Mouse (Mus musculus): Measurements from ENCODE around the gene Fbxl4. TPM values are rescaled to one million over a fixed set of nuclear protein-coding genes. Genes with fewer than 3 reads are reported as not detected.

Fbxl4 gene
- polyA plus RNA-seq, 1 experiment from 2014 or later = 10.9 TPM

DNA sequence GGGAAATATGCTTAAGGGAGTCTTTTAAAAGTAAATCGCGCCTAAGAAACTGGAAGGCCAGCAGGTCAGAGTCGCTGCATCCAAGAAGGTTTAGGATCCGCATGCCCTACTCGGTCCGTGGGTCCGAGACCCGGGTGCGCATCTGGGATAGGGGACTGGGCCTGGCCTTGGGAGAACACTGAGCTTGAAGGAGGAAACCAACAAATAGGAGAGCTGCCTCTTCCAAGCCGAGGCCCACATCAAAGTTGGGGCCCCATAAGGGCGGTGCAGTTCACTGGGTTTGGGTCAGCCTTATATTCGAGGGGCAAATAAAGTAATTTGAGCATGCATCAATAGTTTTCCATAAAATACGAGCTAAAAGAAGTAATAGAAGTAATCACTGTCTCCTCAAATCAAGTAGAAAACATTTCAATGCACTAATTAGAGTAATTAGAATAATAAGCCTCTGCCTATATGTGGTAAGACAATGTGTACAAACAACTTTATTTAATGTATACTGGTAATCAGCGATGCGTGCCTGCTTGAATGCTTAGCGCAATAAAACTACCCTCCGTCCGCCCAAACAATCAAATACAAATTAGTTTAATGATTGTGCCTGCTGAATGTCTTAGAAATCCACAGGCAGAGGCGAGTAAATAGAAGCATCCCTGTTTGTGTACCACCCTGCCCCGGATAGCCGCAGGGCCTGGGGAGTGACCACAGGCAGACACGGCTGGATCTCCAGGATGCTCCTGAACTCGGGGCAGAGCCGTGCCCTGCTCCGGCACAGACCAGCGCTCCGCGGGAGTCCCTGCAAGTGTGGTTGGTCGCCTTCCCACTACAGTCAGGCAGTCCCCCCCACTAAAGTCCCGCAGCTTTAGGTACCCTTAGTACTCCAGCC, 121.4 kb downstream of the Fbxl4 start:
- Histone ChIP-seq H3K4me2 (replicated peaks) (peak overlapping the region; percentile 72), H3K9ac (peak overlapping the region; percentile 63), H3K4me3 (peak overlapping the region; percentile 33), H3K36me3 (no peaks in the 10 kb centered on the region), H3K27me3 (replicated peaks) (no peaks in the 10 kb centered on the region), H3K4me1 (peaks cover 27% of the 10 kb centered on the region), H3K27ac (peak overlapping the region; percentile 57), H3K9me3 (no peaks in the 10 kb centered on the region)
- WGBS = 1% methylated on average over 30 of the region's 30 CpGs
- ATAC-seq (ENCODE audit: low FRiP score, low read depth) = peak; percentile 52

DNA sequence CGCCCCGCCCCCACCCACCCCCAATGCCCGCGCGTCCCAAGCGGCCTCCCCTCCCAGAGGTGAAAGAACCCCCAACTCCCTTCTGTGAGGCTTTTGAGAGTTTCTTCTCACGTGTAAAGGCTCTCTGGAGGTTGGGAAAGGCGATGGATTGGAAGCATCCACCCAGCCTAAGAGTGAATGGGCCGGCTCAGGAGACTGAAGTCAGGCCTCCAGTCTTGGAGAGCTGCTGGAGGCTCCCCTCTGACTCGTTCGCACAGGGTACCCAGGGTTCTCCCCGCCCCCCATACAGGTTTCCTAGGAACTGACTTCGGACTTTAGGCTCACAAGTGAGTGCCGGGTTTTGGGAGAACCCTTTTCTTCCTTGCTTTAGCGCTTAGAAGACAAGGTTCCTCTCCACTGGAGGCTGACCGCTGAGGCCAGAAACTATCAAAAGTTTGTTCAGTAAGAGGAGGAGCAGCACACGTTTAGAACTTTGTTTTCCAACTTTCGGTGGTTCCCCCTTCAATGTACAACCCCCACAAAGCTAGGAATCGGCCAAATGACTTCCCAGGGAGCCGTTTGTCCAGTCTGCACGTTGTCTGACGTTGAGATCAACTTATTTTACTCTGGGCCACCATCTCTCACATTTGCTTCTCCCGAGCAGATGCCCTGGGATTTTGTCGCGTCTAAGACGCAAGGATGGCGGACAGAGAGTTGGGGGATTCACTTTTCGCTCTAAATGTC, 122.2 kb downstream of the Fbxl4 start:
- ATAC-seq (ENCODE audit: low FRiP score, low read depth) = peak; percentile 30
- Histone ChIP-seq H3K9ac (peak overlapping the region; percentile 63), H3K9me3 (no peaks in the 10 kb centered on the region), H3K4me3 (peak overlapping the region; percentile 33), H3K27ac (peak overlapping the region; percentile 54), H3K4me2 (replicated peaks) (peak overlapping the region; percentile 72), H3K4me1 (peaks cover 27% of the 10 kb centered on the region), H3K27me3 (replicated peaks) (no peaks in the 10 kb centered on the region), H3K36me3 (no peaks in the 10 kb centered on the region)
- under 1% methylated on average over 28 of the region's 28 CpGs for WGBS

DNA sequence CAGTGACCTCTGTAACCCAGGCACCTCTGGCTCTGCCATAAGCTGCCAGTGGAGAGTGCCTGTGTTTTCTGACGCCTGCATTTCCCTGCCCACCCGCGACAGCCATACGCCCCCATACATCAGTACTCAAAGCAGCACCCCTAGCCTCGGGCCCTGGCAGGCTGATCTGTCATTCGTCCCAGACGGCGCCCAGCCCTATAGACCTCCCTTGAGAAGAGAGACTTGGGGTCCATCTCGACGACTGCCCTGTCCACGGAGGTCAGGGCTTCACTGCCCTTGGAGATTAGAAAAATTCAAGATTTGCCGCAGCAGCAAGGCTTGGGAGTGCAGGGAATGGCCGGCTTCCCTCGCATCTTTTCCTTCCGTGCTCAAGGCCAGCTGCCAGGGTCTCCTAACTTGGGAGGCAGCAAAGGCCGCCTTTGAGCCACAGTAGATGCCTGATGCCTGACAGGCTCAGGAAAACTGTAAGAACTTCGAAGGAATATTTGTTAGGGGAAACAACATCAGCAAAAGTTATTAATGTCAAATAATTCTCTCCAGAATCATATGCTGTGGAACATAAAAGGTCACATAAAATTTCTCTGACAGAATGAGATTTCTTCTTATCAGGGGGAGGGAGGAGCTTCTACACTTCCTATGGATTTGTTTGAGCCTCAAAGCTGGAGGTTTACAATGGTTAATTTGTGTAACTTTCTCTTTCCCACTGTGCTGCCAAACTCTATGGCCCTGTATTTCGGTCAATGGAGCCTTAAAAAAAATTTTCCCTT, 122.9 kb downstream of the Fbxl4 start:
- Histone ChIP-seq H3K9me3 (no peaks in the 10 kb centered on the region), H3K27me3 (replicated peaks) (no peaks in the 10 kb centered on the region), H3K36me3 (no peaks in the 10 kb centered on the region), H3K9ac (peak overlapping the region; percentile 63), H3K4me3 (peak overlapping the region; percentile 33), H3K4me2 (replicated peaks) (peak overlapping the region; percentile 72), H3K4me1 (peaks cover 27% of the 10 kb centered on the region), H3K27ac (peak overlapping the region; percentile 54)
- WGBS = under 1% methylated on average over 18 of the region's 18 CpGs
- ATAC-seq (ENCODE audit: low FRiP score, low read depth) = peak; percentile 22; the same call in 1 of the 2 replicates

DNA sequence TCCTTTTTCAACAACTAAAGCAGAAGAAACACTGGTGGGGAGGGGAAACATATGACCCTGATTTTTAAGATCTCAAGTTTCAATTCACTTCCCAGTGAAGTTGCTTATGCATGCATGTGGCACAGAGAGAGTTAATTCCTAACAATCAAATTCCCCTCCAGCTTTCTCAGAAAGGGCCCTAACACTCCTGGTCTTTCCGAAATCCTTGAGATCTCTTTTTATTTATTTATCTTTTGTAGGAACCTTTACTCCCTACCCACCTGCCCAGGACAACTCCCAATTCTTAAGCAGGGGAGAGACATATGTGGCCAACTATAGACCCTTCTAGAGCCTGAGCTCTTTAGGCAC, 123.5 kb downstream of the Fbxl4 start:
- H3K9me3 ChIP-seq = no peaks in the 10 kb centered on the region
- no peaks in the 10 kb centered on the region for H3K27me3 ChIP-seq (replicated peaks)
- peak overlapping the region; percentile 54 for H3K27ac ChIP-seq
- 3% methylated on average over 1 of the region's 1 CpGs for WGBS
- H3K4me1 ChIP-seq = peaks cover 27% of the 10 kb centered on the region
- H3K4me2 ChIP-seq (replicated peaks) = peak overlapping the region; percentile 72
- H3K36me3 ChIP-seq = no peaks in the 10 kb centered on the region
- H3K9ac ChIP-seq = peak overlapping the region; percentile 63
- ATAC-seq (ENCODE audit: low FRiP score, low read depth) = no peak
- H3K4me3 ChIP-seq = peak overlapping the region; percentile 33

DNA sequence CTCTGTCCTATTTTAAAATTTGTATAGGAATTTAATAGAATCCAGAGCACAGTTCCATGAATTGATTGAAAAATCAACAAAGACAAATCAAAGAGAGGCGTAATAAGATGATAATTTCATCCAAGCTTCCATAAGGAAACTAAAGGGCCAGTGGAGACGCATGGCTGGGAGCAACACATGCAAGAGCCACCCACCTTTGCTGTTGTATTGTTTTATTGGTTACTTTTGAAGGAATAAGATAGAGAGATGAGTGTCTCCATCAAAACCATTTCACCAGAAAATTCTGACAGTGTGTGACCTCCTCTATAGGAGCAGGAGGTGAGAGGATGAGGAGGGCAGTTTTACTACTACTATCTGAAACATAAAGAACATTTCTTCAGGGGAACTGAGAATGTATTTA, 124.8 kb downstream of the Fbxl4 start:
- peak overlapping the region; percentile 29 for H3K4me3 ChIP-seq
- peaks cover 27% of the 10 kb centered on the region for H3K4me1 ChIP-seq
- ATAC-seq (ENCODE audit: low FRiP score, low read depth) = no peak
- peak overlapping the region; percentile 72 for H3K4me2 ChIP-seq (replicated peaks)
- 21% methylated on average over 2 of the region's 2 CpGs for WGBS
- H3K36me3 ChIP-seq = no peaks in the 10 kb centered on the region
- H3K27me3 ChIP-seq (replicated peaks) = no peaks in the 10 kb centered on the region
- H3K9me3 ChIP-seq = no peaks in the 10 kb centered on the region
- H3K27ac ChIP-seq = no peak overlapping the region; the same call in 1 of the 2 replicates
- peak overlapping the region; percentile 63; the same call in 1 of the 2 replicates for H3K9ac ChIP-seq

DNA sequence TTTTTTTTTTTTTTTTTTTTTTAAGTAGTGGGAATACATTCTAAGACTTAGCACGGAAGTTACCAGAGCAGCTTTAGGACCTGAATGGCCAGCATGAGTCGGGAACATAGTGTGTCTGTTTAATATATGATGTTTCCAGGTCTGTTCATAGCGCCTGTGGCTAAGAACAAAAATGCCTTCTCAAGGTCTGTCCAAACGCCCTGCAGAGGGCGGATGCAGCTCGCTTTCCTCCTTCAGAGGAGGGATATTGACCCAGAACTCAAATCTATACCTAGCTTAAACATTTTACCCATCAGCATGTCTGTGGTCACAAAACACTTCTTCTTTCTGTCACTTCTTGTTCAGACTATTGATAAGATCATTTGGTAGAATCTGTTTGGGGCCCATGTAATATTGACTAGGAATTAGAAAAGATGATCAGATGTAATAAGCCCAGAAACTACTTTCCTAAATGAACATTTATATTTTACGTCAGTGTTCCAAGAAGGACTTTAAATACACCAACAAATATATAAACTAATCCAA, 125.5 kb downstream of the Fbxl4 start:
- H3K27ac ChIP-seq = no peak overlapping the region
- no peaks in the 10 kb centered on the region for H3K36me3 ChIP-seq
- no peaks in the 10 kb centered on the region for H3K27me3 ChIP-seq (replicated peaks)
- ATAC-seq (ENCODE audit: low FRiP score, low read depth) = no peak
- H3K4me1 ChIP-seq = peaks cover 27% of the 10 kb centered on the region
- no peaks in the 10 kb centered on the region for H3K9me3 ChIP-seq
- peak overlapping the region; percentile 72 for H3K4me2 ChIP-seq (replicated peaks)
- 4% methylated on average over 7 of the region's 7 CpGs for WGBS
- peak overlapping the region; percentile 64 for H3K9ac ChIP-seq
- peak overlapping the region; percentile 25 for H3K4me3 ChIP-seq

DNA sequence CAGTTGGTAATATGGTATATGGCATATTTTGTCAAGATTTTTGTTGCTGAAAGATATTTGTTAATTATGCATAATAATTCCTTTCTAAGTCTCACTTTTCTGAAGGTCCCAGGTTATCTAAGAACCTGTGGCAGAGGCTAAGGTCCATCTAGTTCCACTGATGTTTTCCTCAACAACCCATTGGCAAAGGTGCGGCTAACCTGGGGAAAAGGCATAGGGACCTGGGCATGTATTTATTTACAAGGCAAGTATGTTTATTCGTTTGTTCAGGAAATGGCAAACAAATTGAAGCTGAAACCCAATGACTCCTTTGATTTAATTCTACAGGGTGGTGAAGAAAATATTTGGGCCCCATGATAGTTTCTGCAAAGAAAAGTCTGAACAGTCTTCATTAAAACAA, 126.2 kb downstream of the Fbxl4 start:
- Histone ChIP-seq H3K9ac (peak overlapping the region; percentile 64), H3K27ac (no peak overlapping the region), H3K4me3 (peak overlapping the region; percentile 34), H3K27me3 (replicated peaks) (no peaks in the 10 kb centered on the region), H3K9me3 (no peaks in the 10 kb centered on the region), H3K36me3 (no peaks in the 10 kb centered on the region), H3K4me1 (peaks cover 25% of the 10 kb centered on the region), H3K4me2 (replicated peaks) (peak overlapping the region; percentile 72)
- ATAC-seq (ENCODE audit: low FRiP score, low read depth) = no peak
- WGBS = 13% methylated on average over 2 of the region's 2 CpGs

Other genes starting within 250 kb of the Fbxl4 start
- 31.9 and 40.0 TPM in 2 replicates for gene Pou3f2, start 130.8 kb downstream of the Fbxl4 start, polyA plus RNA-seq (2016; fragmentation: Nextera tagmentation; extraction: Ambion mirVana)